Mouse (Mus musculus) spleen, adult 18-20 months (tissue): Measurements from ENCODE around the gene Tbc1d7.
A peak's percentile ranks its signal among the peaks of the same experiment; 100 is the strongest.

ENCODE experiments used
- DNase-seq, 2 experiments: peaks; one replicate each; pipeline ENCODE4 v3.0.0; 2022; ENCODE audit warnings: mixed read lengths in 2 of 2

The Tbc1d7 gene

DNA sequence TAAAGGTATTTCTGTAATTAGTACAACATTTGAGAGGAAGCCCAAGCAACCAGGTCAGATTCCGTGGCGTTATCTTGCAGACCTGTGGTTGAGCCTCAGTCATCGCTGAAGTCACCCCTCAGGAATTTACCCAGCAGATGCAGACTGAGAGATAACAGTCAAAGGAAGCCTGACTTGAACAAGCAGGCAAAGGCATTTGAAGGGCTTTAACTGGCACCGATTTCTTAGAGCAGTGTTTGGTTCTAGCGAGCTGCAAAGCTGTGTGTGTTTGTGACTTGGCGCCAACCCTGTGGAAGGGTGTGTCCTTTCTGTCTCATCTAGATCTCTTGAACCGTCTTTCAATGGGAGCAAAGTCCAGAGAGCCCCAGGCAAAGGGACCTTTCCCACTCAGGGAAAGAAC lies 22.0 kb upstream of the Tbc1d7 start:
- DNase-seq: no peak

GRCm38 (mm10) chr13:43191741-43192192 lies 20.5 kb upstream of the Tbc1d7 start:
- DNase-seq: no peak

- no peak for DNase-seq
These were observed 20.0 kb upstream of the Tbc1d7 start for GRCm38 (mm10) chr13:43191290-43191689.

DNA sequence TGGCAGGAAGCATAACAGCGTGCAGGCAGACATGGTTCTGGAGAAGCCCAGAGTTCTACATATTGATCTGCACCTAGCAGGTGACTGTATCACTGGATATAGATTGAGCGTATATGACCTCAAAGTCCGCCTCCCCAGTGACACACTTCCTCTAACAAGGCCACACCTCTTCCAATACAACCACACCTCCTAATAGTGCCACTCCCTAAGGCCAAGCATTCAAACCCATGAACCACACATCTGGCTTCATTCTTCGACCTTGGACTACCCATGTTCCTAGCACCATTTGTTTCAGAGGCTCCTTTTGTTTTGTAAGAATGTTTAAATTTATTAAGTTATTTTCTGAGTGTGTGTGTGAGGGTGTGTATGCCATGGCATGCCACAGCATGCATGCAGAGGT lies 16.4 kb upstream of the Tbc1d7 start:
- DNase-seq: no peak

DNA sequence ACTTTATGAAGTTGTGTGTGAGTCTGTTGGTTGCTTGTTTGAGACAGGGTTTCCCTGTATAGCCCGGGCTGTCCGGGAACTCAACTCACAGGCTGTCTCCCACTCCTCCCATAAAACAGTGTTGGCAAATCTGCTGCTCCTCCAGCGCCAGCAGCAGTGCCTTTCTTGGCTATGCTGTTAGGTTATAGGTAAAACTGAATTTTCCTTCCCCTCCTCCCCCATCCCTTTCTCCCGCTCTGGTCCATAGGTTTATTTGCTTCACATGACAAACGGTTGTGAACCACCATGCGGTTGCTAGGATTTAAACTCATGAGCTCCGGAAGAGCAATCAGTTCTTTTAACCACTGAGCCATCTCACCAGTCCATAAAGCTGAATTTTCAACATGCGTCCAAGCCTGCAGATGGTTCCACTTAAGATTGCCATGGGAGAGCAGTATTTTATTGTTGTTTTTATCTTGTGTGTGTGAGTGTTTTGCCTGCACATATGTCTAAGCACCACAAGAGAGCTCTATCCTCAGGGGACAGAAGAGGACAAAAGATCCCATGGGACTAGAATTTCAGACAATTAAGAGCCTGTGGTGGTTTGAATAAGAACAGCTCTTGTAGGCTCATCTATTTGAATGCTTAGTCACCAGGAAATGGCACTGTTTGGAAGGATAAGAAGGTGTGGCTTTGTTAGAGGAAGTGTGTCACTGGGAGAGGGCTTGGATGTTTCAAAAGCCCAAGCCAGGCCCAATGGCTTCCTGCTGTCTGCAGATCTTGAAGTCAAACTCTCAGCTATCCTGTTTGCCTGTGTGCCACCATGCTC lies 12.2 kb upstream of the Tbc1d7 start:
- no peak for DNase-seq

DNA sequence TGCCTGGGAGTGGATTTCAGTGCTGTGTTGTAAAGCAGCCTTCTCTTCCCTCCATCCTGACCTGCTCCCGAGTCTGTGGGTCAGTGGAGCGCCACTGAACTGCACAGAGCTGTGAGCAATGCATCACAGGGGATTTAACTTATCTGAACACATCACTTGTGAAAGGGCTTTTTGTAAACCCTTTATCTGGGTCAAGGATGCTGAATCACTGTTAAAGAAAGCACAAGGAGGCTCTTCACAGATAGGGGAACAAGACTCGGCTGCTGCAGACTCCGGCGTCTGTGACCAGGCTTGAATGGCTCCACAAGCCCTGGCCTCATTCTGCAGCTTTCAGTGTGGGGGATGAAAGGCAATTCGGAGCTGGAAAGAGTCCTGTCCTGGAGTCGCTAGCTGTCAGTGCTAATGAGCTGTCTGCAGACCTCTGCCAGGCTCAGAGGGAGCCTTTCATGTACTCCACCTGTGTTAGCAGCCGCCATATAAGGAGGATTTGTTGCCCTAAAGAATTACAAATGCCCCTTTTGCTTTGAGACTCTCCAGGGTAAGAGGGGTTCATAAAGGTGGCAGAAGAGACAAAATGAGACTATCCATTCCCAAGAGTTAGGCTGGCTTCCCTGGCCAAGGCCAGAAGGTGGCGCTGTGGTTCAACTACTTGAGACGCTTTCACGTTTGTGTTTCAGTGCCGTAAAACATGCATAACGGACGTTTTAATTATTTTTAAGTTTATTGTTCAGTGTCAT lies 11.3 kb upstream of the Tbc1d7 start:
- DNase-seq: peak; percentile 53 to 79

- DNase-seq: no peak
These were observed 9.8 kb upstream of the Tbc1d7 start for GRCm38 (mm10) chr13:43181104-43181503.

DNA sequence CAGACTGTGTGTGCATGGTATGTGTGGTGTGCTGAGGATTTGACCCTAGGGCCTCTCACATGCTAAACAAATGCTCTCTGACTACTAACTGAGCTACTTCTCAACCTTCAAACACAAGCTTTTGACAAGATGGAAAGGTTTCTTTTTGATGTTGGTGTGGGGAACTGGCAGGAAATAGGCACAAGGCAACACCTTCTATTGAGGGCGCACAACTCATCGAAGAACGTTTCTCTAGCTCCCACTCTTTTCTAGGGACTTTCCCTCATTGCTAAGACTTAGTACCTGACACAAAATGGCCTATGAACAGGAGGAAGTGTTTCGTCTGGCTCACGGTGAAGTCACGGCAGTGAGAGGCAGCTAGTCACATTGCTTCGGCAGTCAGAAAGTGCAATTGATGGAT lies 6.0 kb upstream of the Tbc1d7 start:
- DNase-seq: no peak

- DNase-seq: no peak
These were observed 5.4 kb upstream of the Tbc1d7 start for GRCm38 (mm10) chr13:43176676-43177075.

- peak; percentile 55 to 76 for DNase-seq
These were observed 2.0 kb upstream of the Tbc1d7 start for GRCm38 (mm10) chr13:43173262-43173661.

- DNase-seq: no peak
These were observed 874 bp upstream of the Tbc1d7 start for GRCm38 (mm10) chr13:43172036-43172713.

DNA sequence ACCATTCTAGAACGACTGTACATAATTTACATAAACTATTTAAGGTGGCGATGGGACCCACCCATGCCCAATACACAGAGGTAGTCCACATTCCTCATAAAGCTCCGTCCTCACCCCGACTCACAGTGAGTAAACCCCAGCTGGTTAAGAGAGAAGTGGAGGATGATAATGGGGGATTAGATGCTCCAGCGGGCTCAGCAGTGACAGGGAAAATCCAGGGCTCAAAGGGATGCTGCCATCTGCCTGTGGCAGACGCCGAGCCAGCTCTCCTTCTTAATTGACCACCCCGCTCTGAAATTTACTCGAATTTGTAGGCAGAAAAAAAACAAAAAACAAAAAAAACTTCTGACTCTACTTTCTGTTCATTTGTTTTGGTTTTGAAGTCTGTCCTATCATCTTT lies 3.6 kb downstream of the Tbc1d7 start:
- no peak for DNase-seq

GRCm38 (mm10) chr13:43159429-43159828 lies 11.9 kb downstream of the Tbc1d7 start:
- no peak for DNase-seq

DNA sequence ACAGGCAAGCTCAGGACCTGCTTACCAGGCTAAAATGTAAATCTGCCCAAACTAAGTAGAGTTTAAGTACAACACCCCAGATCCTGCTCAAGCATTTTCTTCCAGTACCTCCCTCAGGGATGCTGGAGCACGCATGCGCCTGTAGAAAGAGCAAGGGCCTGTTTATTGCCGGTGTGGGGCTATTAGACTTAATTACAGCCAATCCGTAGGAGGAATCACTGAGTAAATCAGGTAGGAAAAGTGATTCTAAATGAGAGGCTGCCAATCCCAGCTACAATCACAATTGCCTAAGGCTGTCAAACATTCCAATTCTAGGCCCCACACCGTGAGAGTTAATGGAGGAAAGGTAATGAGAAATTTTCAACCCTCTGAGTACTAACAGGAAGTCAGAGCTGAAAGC lies 13.0 kb downstream of the Tbc1d7 start:
- DNase-seq: no peak

DNA sequence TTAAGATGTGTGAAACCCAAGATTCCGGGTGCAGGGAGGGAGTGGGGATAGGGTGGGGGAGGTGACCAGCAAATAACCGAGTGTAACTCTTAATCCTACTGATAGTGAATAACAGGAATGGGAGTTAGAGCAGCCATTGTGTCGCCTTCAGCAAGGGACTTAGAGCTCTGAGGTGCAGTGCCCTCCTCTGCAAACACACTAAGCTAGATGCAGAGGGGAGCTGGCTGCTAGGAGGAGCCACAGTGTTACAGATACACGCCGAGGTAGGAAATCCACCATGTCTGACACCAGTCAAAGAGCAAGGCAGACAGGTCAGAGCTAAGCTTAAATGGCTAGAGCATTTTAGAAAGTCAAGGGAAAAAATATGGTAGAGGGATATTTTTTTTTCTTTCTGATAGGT lies 13.9 kb downstream of the Tbc1d7 start:
- no peak for DNase-seq

DNA sequence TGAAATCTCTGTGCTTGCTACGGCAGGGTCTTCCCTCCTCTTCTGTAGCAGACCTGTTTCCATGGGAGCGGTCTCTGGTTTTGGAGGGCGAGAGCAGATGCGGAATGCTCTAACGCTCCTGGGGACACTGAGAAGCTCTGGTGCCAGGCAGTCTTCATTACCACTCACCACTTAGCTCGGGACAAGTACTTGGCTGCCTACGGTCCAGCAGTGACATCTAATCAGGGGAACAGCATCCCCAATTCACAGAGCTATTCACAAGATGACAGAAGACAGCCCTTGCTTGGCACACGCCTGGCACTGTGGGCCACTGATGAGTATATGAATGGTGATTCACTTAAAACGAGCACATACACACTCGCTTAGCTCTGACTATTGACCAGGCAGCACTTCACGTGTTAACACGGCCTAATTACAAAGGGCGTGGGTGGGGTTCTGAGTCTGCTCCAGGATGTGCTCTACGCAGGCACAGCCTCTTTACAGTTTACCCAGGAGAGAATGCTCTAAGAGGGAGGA lies 19.2 kb downstream of the Tbc1d7 start:
- DNase-seq: no peak

DNA sequence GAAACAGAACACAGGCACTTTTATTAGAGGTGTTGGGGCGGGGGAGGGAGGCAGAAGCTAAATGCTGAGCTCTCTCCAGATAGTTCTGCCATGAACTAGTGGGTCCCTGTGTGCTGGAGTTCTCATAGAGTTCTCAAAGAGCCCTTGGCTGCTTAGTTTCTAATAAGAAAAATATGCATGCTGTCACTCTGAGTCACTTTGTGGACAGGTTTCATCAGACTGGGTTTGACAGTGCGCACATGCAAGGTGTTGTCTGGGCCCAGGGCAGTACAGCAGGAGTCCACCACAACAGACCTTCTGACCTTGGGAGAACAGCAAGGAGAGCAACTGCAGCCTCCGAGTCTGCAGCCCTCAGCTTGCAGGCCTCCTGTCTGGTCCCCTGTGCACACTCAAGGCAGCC lies 21.6 kb downstream of the Tbc1d7 start:
- no peak for DNase-seq

GRCm38 (mm10) chr13:43148692-43149091 lies 22.6 kb downstream of the Tbc1d7 start:
- no peak for DNase-seq

DNA sequence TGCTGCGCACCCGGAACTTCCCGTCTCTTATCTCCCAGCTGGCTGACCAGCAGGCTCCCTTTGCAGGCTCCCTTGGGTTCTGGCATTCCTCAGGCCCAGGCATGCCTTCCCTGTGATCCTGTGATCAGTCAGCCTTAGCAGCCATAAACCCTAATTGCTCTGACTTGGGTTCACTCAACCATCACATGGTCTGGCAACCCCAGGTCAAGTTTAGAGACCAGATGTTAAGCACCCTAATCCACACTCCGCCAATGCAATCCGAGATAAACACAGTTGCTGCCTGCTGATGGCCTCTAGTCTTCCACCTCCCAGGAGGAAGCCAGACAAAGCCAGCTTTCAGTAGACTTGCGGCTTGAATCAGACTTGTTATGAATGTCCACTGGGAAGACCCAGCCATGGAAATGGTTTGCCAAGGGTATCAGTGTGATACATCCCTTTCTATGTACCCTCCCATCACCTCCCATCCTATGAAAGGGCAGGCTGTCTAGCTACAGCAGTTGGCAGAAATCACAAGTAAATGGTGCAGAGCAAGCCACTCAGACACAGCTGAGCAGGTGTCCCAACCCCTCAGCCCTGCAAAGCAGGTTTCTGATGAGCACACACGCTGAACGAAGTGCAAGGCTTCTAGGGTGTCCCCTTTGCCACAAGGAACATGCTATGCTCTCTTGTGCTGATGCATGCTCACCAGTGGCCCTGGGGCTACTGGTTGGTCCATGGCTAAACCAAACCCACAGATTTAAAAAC lies 24.6 kb downstream of the Tbc1d7 start:
- DNase-seq: no peak

- no peak for DNase-seq
These were observed 26.4 kb downstream of the Tbc1d7 start for GRCm38 (mm10) chr13:43144720-43145418.

GRCm38 (mm10) chr13:43134468-43134867 lies 36.8 kb downstream of the Tbc1d7 start:
- no peak for DNase-seq

GRCm38 (mm10) chr13:43133400-43133799 lies 37.9 kb downstream of the Tbc1d7 start:
- no peak for DNase-seq
